Comparison of ENCODE assay signal across 14 mouse cellular contexts in genomic region chr14:15769846-15770448, GRCm38 (mm10).
DNase-seq lines count a peak whose midpoint lies in the region; ATAC-seq and TF ChIP-seq lines count a peak whose summit lies in the region.
"Had no signal": no experiment of that assay in that cellular context is flagged by ENCODE, and none has a peak within 500 bp of the region (broad histone marks: within the 10 kb centered on the region; RNA-seq: fewer than 3 reads in every experiment).

No protein-coding gene starts in this region.

- H3K4me3 ChIP-seq in thymus, adult 2 months (ENCODE audit: control insufficient read depth, insufficient read depth, low read length): no peak overlapping the region
- H3K4me3 ChIP-seq in midbrain, postnatal 0 days (ENCODE audit: low read depth, low read length): no peak overlapping the region
- H3K4me3 ChIP-seq in hindbrain, embryonic 11.5 days (ENCODE audit: low read depth, low read length): no peak overlapping the region
- H3K4me3 ChIP-seq: limb, embryonic 12.5 days had no signal

- ATAC-seq in hematopoietic stem cell, adult 5-6 weeks (replicated peaks in 1 of 2; ENCODE audit: insufficient read depth in 1 of 2, low FRiP score in 2 of 2, low TSS enrichment in 1 of 2, low read depth in 1 of 2, poor library complexity in 2 of 2, severe bottlenecking in 2 of 2): peak; percentile 98 to 99
- no peak for ATAC-seq in midbrain, postnatal 0 days (ENCODE audit: low FRiP score)
- ATAC-seq in hindbrain, embryonic 11.5 days (ENCODE audit: low FRiP score): no peak
- ATAC-seq: lung, postnatal 0 days had no signal

- peak; percentile 10 to 18 for DNase-seq in heart, postnatal 10 days
- no peak for DNase-seq in heart, adult 8-10 months (ENCODE audit: low spot score)
- peak; percentile 75 for DNase-seq in CD4-positive, CD25-positive, alpha-beta regulatory T cell, adult 2 months (ENCODE audit: low read depth, low spot score)
- DNase-seq in thymus, adult 2 months: peak; percentile 46
- no peak for DNase-seq in midbrain, postnatal 0 days (ENCODE audit: low spot score)
- no peak for DNase-seq in hindbrain, embryonic 11.5 days (ENCODE audit: low spot score)
- no peak for DNase-seq in kidney, postnatal 4 days
- DNase-seq: heart, postnatal 36 days; kidney, adult 18-20 months; retina, postnatal 1 day had no signal

- H3K27ac ChIP-seq in thymus, adult 2 months (ENCODE audit: control insufficient read depth, insufficient read depth, low read length): peak overlapping the region; percentile 88
- H3K27ac ChIP-seq in midbrain, postnatal 0 days (ENCODE audit: low read depth, low read length): no peak overlapping the region
- H3K27ac ChIP-seq in hindbrain, embryonic 11.5 days (ENCODE audit: low read depth, low read length): no peak overlapping the region
- H3K27ac ChIP-seq: limb, embryonic 12.5 days had no signal

- no peaks in the 10 kb centered on the region for H3K9me3 ChIP-seq in midbrain, postnatal 0 days (ENCODE audit: low read length)
- no peaks in the 10 kb centered on the region for H3K9me3 ChIP-seq in hindbrain, embryonic 11.5 days (ENCODE audit: control insufficient read depth, low read length)
- H3K9me3 ChIP-seq: G1E; limb, embryonic 12.5 days had no signal

- TF ChIP-seq CTCF in thymus, adult 2 months (IDR thresholded peaks at IDR 0.05; ENCODE audit: borderline replicate concordance, control insufficient read depth, extremely low read depth, insufficient read depth, low read length, poor library complexity): no peak
- TF ChIP-seq CTCF in midbrain, postnatal 0 days (IDR thresholded peaks at IDR 0.05): no peak

- no peaks in the 10 kb centered on the region for H3K36me3 ChIP-seq in thymus, adult 2 months (ENCODE audit: control insufficient read depth, insufficient read depth, low read length)
- H3K36me3 ChIP-seq in midbrain, postnatal 0 days (ENCODE audit: insufficient read depth, low read length): no peaks in the 10 kb centered on the region
- no peaks in the 10 kb centered on the region for H3K36me3 ChIP-seq in hindbrain, embryonic 11.5 days (ENCODE audit: control insufficient read depth, insufficient read depth, low read length)
- H3K36me3 ChIP-seq: G1E; limb, embryonic 12.5 days had no signal

- no peak overlapping the region for H3K9ac ChIP-seq in midbrain, postnatal 0 days (replicated peaks; ENCODE audit: low read length, poor library complexity, severe bottlenecking)
- H3K9ac ChIP-seq in hindbrain, embryonic 11.5 days (ENCODE audit: low read depth, low read length): no peak overlapping the region
- H3K9ac ChIP-seq: limb, embryonic 12.5 days had no signal

- no peak for TF ChIP-seq POLR2A in thymus, adult 2 months (IDR thresholded peaks at IDR 0.05; ENCODE audit: control insufficient read depth, extremely low read depth, insufficient read depth, low read length, poor library complexity)

- WGBS in thymus, adult 2 months: 9% methylated on average over 6 of the region's 6 CpGs
- WGBS in midbrain, postnatal 0 days: 77% methylated on average over 6 of the region's 6 CpGs
- WGBS in hindbrain, embryonic 11.5 days: 82% methylated on average over 6 of the region's 6 CpGs

- no peak overlapping the region for H3K4me2 ChIP-seq in midbrain, postnatal 0 days (ENCODE audit: low read depth, low read length, poor library complexity, severe bottlenecking)
- no peak overlapping the region for H3K4me2 ChIP-seq in hindbrain, embryonic 11.5 days (replicated peaks; ENCODE audit: low read depth, low read length)
- H3K4me2 ChIP-seq: limb, embryonic 12.5 days had no signal

- intact Hi-C loops in heart, postnatal 10 days (cut with DNase I): no loop called here

- H3K27me3 ChIP-seq in thymus, adult 2 months (ENCODE audit: control insufficient read depth, insufficient read depth, low read length): no peaks in the 10 kb centered on the region
- no peaks in the 10 kb centered on the region for H3K27me3 ChIP-seq in midbrain, postnatal 0 days (ENCODE audit: insufficient read depth, low read length)
- H3K27me3 ChIP-seq in hindbrain, embryonic 11.5 days (ENCODE audit: control insufficient read depth, insufficient read depth, low read length): no peaks in the 10 kb centered on the region
- H3K27me3 ChIP-seq: limb, embryonic 12.5 days had no signal

- peaks cover 4% of the 10 kb centered on the region for H3K4me1 ChIP-seq in thymus, adult 2 months (replicated peaks; ENCODE audit: control insufficient read depth, insufficient read depth, low read length)
- no peaks in the 10 kb centered on the region for H3K4me1 ChIP-seq in midbrain, postnatal 0 days (ENCODE audit: insufficient read depth, low read length)
- no peaks in the 10 kb centered on the region for H3K4me1 ChIP-seq in hindbrain, embryonic 11.5 days (replicated peaks; ENCODE audit: control insufficient read depth, insufficient read depth, low read length)
- H3K4me1 ChIP-seq: limb, embryonic 12.5 days had no signal

Comparison
In these comparisons a context has a peak if more than half of its experiments do, and no peak if none do; other contexts are left out.
1. DNase-seq: peak in heart, postnatal 10 days (2 of 2), CD4-positive, CD25-positive, alpha-beta regulatory T cell, adult 2 months (single experiment) and thymus, adult 2 months (single experiment); none in heart, adult 8-10 months (single experiment), midbrain, postnatal 0 days (single experiment), hindbrain, embryonic 11.5 days (single experiment) and kidney, postnatal 4 days (0 of 2).
2. ATAC-seq: peak in hematopoietic stem cell, adult 5-6 weeks (2 of 2); none in midbrain, postnatal 0 days (single experiment) and hindbrain, embryonic 11.5 days (single experiment).